Mouse (Mus musculus) cerebellum, postnatal 25 days (tissue): ENCODE measurements at regions not wholly inside any gene's neighbourhood (a gene's known extent, or its start where the extent isn't known, plus 50 kb on each side); places are given as distances from the start of the nearest gene placed in this dataset.

ENCODE experiments used
- DNase-seq, 2 experiments: peaks; one replicate each; pipeline ENCODE4 v3.0.0; 2021; ENCODE audit warnings: mixed read lengths in 2 of 2

DNA sequence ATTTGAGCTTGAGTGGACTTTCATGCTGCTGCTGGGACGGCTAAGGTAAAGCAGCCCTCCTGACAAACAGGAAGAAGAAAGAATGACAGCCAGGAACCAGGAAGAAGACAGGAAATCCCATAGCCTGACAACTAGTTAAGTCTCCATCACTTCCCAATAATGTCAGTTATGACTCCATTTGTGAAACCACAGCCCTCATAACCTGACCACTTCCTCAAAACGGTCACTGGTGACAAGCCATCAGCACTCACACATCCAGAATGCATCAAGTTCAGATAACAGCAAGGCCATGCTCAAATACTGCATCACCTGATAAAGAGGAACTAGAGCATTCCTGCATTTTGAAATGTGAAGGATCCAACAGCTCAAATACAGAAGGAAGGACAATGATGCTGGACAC, 288.3 kb downstream of the Zfp706 start:
- DNase-seq = no peak

DNA sequence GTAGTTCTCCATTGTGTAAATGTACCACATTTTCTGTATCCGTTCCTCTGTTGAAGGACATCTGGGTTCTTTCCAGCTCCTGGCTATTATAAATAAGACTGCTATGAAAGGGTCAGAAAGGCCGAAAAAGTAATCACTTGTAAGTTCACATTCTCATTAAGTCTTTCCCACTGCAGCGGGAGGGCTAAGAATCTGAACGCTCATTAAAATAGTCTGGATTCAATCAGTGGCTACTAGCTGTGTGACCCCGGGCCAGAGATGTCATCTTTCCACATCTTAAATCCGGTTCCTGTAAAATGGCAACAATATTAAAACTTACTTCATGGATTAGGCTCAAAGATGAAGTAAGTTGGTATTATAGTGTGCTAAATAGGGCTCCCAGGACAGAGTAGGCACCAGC, 289.7 kb downstream of the Zfp706 start:
- no peak for DNase-seq

DNA sequence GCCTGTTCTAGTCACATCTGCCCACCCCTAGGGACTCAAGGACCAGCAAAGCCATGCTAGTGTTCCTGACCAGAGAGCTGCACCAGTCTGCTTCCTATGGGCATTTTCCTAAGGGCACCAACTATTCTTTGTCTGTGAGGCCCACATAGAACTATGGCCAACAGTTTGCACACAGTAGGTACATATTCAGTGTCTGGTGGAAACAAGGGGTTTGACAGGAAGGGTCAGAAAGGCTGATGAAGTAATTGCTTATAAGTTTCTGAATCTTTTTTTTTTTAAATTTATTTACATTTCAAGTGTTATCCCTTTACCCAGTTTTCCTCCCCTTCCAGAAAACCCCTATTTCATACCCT, 290.9 kb downstream of the Zfp706 start:
- no peak for DNase-seq

DNA sequence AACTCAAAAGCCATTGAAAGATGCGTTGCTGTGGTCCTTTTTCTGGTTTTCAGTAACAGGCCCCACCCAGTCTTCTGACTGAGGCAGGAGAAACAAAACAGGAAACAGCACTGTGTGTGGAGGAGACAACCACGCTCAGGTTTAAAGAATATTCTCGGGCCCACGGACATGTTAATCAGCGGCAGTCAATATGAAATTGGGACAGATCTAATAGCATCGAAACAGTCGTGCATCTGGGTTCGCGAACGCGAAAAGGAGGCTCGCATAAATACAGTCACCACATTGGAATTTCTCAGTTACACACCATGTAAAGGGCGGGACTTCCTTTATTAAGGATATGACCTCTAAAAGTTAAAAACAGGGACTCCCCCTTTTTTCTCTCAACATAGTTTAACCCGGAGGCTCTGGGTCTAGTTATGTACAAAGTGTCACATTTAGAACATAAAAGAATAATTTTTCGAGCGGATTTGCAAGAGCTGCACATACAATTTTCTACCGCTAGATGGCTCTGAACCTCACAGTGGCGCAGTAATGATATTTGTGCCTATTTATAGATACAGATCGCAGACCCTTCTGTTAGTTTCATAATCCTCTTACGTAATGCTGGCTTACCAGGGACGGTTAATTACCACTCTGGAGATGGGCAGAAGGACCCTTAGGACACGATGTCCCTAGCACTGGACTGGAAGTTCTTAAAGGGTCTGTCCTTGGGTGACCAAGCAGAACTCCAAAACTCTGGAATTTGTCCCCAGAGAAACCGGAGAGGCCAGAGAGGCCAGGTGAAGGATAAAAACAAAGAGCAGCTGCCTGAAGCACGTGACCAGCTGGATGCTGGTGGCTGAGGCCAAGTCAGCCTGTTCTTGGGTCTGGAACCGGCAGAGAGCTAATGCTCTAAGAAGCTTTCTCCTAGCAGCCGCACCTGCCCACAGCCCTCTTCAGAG, 291.6 kb downstream of the Zfp706 start:
- peak; percentile 82 to 89 for DNase-seq

DNA sequence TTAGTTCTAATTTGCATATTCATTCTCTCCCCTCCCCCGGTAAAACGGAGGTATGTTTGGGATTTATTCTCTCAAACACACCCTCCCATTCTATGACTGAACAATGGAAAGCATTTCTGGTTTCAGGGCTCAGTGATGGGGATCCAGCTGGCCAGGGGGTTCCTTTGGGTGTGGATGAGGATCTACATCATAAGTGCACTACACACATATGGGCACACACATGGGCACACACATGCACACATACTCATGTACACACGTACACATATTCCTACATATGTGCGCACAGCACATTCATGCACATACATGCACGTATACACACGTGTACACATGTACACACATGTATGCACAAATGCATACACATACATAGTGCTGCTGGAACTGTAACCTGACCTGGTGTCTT, 292.4 kb downstream of the Zfp706 start:
- no peak for DNase-seq

DNA sequence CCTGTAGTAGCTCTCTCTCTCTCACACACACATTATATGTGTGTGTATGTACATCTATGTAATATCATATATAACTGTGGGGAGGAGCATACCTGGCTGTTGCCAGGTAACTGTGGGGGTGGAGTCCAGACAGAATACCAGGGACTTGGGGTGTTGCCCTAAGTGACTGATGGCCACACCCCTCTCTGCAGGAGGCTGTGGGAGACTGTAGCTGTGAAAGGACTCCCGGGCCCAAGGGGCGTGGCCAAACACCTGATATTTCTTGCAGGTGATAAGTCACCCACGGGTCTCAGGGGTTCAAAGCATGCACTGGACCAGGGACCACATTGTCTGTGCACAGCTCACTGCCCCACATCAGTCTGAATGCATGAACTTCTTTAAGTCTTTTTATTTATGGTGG, 297.8 kb downstream of the Zfp706 start:
- DNase-seq = no peak

DNA sequence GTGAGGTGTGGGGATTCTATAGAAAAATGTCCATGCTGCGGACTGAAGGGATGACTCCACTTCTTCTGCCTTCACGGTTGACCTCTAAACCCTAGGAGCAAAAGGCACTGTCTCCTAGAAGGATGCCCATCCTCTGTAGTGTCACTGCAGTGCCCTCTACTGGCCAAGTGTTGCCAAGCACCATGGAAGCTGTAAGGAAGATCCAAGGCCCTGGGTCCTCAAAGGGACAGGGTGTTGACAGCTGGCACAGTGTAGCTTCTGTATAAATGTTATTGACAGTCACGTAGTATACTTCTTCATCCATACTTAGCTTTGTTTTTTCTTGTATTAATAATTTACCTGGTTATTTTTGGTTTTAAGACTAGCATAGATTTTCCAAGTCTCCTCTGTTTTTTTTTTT, 299.1 kb downstream of the Zfp706 start:
- DNase-seq = peak; percentile 84 to 91

DNA sequence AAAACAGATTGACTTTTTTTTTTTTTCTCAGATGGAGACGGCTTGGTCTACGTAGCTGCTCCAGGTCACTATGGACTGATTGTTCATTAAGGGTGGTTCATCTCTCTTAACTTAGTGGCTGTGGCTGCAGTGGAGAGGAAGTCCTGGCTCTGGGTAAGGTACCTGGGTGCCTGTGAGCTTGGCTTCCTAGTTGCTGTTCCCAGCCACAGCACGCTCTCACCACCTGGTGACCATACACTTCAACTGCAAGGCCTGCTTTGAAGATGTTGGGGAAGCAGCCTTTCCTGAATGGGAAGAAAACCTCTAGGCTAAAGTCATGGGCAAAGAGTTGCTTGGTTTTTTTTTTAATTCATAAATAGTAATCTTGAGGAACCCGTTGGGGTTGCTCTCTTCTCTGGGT, 301.6 kb downstream of the Zfp706 start:
- peak; percentile 39 to 64 for DNase-seq

DNA sequence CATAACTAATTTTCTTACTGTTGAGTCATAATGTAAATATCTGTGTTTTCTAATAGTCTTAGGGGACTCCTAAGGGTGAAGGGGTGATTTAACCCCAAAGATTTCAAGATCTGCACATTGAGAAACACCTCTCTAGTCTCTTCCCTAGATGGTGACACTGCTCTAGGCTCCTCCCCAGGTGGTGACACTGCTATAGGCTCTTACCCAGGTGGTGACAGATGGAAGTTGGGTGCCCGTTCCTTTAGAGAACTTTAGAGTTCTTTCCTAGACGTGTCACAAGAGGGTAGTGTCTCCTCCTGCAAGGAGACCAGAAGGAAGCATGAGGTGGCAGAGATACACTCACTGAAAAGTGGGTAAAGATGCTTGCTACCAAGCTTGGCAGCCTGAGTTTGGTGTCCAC, 302.2 kb downstream of the Zfp706 start:
- DNase-seq = no peak

DNA sequence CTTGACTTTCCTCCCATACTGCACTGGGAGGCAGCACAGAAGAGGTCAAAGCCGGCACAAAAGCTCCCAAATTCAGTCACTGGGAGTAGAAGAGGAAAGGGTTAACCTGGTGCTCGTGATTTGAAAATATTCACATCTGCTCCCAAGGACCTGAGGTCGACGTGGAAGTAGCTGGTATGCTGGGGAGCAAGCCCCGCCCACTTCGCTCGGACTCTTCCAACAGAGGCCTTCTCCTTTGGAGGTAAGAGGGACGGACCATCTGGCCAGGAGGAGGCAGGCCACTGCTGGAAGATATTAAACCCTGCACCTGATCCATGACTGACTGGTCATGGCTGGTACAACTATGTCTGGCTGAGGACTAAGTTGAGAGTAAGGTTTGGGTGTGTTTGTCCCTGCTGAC, 305.7 kb downstream of the Zfp706 start:
- DNase-seq = no peak

DNA sequence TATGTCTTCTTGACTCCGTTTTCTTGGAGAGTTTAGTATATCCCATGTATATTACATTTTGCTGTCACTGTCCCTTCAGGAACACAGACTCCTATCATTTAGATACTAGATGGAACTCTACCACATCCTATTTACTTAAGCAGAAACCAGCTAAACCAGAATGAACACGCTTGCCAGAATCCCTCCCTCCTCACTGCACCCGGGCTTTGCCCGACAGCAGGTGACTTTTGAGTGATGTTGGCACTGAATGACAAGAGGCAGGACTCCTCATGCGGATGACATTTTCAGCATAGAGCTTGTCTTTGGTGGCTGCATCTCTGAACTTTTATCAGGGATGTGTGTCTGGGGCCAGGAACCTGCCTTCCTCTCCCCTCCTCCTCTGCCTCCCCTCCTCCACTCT, 307.4 kb downstream of the Zfp706 start:
- DNase-seq = no peak

DNA sequence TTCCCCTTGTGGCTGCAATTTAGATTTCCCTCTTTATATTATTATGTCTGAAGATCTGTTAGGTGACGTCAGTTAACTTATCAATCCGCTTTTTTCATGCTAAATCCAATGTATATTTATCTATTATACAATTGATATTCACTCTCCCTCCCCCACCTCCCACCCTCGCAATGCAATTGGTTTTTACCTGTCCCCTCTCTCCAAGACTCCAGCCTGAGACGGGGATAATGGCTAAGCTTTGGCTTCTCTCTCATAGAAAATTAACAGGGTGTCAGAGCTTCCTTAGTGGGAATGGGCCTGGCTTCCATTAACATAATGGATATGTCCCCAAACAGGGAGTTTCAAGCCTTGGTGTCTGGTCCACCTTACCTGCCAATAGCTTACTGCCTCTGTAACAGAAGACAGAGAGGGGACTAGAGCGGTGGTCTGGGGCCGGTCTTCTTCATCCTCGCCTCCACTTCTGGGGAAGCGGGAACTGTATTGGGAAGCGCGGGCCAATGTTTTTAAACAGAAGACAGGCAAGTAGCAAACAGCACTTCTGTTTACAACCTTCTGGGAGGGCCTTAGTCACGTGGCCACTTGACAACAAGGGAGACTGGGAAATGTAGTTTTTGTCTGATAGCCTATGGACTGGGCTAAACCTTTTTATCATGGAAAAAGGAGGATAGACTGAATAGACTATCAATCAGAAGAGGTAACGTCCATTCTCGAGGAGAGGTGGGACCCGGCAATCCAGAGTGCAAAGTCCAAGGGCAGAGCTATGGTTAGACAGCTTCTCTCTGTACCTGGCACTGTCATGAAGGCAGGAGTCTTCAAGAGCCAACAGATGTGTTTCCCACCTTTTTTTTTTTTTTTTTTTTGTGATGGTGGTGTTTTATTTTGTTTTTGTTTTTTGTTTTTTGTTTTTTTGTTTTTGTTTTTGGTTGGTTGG, 312.1 kb downstream of the Zfp706 start:
- DNase-seq = peak; percentile 53 to 63

DNA sequence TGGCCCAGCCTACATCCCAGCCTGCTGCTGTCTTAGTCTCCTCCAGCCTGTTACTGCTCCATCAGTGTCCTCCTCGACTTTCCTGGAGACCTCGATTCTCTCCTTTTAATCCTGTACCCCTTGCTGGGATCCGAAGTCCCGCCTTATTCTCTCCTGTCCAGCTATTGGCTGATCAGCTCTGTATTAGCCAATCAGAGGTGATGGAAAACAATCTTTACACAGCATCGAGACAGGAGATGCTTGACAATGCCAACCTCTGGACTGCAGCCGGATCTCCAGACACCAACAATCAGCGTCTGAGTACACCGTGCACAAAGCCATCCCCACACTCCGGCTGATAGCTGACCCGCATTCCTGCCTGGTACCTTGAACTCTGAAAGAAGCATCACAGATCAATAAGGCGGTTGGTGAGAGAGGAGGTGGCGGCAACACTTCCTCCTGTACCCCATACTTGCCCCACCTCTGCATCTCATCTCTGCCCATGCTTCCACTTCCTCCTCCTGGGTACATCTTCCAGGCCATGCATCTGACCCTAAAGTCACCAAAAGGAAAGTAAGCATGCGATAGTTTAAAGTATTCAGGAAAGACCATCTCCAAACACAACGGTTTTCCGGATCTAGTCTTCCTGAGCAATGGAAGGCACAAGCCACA, 316.4 kb downstream of the Zfp706 start:
- DNase-seq = no peak

DNA sequence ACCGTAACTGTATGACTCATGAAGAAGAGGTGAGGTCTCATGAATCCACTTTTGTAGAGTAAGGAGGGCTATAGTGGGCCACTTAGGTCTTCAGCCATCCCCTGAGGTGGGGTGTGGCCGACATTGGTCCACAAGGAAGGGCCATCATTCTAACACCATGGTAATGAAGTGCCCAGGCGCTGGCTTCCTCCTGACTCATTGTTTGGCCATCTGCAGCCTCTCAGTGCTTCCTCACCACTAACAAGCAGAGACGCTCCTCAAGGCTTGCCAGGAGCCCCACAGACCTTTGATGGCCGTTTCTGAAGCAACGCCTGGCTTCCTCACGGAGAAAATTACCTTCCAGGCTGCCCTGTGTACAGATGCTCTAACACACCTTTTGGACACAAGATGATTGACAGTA, 317.7 kb downstream of the Zfp706 start:
- DNase-seq = peak in 1 of 2 experiments; percentile 43

DNA sequence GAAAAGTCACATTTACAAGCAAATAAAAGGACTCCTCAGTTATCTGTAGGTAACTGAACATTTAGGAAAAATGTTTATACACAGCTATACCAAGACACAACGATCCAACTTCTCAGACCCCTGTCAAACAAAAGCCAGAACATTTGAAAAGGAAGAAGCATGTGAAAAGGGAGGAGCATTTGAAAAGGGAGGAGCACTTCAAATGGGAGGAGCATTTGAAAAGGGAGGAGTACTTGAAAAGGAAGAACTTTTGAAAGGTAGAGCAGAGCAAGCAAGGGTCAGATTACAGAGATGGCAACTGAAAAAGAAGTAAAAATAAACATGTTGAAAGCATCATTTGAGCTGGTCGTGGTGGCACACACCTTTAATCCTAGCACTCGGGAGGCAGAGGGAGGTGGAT, 318.3 kb downstream of the Zfp706 start:
- DNase-seq = no peak

DNA sequence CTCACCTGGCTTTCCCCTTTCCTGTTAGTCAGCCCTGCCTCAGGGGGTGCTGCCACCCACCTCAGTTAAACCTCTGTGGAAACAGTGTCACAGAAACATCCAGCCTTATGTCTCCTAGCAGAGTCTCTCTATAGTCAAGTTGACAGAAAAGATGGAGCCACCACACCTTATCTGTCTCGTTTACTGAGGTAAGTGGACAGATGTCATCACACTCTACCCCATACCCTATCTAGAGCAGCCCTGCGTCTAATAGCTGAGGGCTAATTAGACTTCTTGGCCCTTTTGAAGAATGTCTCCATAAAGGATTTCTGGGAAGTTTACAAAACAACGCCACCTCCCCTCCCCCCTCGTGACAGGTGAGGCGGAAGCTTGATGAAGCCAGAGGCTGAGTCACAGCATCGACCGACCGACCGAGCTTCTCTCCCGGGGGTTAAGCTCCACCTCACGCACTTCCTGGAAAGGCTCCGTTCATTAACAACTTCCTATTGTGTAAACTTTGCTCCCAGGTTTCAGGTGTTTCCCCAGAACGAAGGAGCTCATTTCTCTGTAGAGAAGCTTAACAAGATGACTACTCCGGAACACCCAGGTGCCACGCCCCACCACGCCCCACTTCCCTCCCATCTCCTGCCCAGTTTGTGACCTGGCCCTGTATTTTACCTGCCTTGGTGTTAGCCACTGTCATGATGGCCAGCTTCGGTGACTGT, 319.4 kb downstream of the Zfp706 start:
- no peak for DNase-seq

DNA sequence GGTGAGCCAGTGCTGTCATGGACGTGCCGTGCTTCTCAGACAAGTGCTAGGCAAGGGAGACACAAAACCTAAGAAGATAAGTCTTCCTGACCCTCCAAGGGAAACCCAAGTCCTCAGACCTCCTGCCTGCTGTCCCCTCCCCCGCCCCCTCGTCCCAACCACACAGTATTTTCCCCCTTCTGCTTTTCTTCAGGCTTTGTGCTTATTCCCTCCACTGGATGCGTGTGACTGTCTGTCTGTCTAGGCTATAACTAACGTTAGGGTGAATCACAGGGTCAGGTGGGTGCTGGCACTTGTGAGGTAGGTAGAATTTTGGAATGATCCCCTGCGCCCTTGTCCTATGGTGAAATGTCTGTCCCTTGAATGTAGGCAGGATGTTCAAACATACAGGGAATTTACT, 322.9 kb downstream of the Zfp706 start:
- DNase-seq = no peak

DNA sequence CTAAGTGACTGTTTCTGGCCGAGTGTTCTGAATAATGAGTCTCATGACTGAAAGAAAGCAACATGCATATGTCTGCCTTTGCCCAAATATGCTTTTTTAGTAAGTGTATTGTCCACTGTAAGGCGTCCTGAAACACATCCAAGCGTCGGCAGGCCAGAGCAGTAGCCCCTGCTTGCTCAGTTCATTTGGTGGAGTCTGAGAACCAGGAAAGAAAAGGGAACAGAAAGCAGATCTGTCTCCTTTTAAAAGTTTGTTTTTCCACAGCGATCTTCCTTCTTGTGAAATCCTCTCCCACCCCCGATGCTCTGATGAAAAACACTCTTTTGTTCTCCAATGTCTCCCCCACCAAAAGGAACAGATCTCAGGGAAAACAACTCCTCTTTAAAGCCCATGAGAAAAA, 324.7 kb downstream of the Zfp706 start:
- DNase-seq = no peak

DNA sequence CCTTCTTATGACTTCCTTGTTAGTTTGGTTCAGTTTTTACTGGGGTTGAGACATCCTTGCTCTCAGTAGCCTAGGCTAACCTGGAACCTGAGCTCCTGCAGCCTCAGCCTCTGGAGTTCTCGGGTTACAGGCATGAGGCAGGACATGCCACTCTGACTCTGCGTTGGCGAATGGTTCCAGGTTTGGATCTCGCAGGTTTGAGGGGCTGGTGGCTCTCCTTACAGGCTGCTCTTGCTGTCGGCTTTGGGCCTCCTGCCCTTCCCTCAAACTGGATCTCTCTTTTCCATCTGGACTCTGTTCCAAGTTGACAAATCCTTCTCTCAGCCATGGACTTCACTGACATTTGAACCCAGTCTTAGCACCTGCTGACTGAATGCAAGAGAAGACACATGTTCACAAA, 325.4 kb downstream of the Zfp706 start:
- DNase-seq = no peak

DNA sequence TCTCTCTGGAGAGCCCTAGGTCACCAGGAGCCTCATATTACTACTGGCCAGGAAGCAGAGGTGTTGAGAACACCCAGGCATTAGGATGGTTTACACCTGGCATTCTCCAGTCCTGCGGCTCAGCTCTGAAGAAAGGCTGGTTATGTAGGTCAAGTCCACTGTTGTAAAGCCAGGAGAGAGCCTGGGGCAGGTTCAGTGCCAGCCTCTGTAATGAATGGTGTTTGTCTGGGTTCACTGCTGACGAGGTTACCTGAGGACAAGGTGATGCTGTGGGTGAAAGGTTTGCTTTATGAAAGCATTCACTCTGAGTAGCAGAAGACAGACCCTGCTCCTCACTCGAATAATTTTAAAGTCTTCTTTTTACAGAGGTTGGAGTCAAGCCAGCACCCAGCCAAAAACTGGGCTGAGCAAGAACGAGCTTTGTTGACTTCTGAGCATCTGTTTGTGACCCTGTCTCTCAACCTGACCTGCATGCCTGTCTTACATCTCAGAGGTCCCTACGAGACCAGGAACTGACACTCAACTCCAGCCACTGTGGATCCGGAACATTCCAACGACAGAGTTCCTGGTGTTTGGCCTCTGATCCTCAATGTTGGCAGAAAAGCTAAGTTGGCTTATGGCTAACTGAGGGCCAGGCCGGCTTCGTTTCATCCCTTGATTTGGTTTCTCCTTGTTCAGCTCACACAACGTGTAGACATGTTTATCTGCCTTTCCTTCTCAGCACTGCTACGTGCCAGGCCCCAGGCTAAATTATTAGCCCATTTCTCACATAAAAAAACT, 327.0 kb downstream of the Zfp706 start:
- no peak for DNase-seq

DNA sequence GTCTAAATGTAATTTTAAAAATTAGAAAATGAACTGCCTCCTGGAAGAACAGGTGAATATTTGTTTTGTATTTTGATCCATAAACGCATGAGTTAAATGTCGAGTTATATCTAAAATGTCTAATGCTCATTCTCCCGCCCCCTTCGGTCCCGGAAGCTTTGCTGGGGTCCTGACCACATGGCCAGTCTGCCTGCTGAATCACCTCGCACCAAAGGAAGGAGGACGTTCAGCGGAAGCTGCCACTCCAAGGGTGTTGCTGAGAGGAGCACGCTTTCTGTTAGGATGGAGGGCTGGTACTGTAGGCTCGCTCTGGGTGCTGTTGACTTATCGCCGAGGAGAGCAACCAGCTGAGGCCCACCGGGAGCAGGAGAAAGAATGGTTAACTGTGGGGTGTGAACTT, 328.0 kb downstream of the Zfp706 start:
- no peak for DNase-seq

DNA sequence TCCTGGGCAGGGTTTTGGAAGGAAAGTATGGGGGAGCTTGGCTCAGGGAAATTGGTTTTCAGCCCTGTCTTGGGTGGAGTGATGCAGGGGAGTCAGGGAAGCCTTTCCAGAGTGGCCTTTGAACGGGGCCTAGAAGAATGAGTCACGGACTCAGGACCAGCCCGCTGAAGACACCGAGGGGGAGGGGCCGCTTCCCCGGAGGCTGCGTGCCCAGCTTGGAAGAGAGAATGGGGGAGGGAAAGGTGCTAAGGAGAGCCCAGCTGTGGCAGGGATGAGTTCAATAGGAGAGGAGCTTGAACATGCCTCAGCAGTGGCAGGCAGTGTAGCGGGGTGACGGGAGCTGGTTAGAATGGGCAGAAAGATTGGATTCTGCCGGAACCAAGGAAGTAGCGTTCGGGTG, 337.8 kb downstream of the Zfp706 start:
- DNase-seq = no peak
